Mouse (Mus musculus) common myeloid progenitor, adult 5-6 weeks (primary cell): ENCODE measurements around the gene Onecut3. TPM values are rescaled to one million over a fixed set of nuclear protein-coding genes. Genes with fewer than 3 reads are reported as not detected.
A peak's percentile ranks its signal among the peaks of the same experiment; 100 is the strongest.

Experiments used
- ATAC-seq: replicated peaks from 2 replicates; pipeline ENCODE4 v1.8.0; 2016; ENCODE audit warnings: low read depth, mild to moderate bottlenecking, moderate TSS enrichment, inconsistent platforms; ENCODE audit not compliant: poor library complexity, severe bottlenecking
- total RNA-seq: library from RNA; stranded (forward); fragments of 200-1000, 187-1606 nt; gene quantifications from 2 replicates; pipeline ENCODE4 v1.2.3, GENCODE M21; 2017

Onecut3 gene
- total RNA-seq, 1 experiment from 2014 or later, result not detected

DNA sequence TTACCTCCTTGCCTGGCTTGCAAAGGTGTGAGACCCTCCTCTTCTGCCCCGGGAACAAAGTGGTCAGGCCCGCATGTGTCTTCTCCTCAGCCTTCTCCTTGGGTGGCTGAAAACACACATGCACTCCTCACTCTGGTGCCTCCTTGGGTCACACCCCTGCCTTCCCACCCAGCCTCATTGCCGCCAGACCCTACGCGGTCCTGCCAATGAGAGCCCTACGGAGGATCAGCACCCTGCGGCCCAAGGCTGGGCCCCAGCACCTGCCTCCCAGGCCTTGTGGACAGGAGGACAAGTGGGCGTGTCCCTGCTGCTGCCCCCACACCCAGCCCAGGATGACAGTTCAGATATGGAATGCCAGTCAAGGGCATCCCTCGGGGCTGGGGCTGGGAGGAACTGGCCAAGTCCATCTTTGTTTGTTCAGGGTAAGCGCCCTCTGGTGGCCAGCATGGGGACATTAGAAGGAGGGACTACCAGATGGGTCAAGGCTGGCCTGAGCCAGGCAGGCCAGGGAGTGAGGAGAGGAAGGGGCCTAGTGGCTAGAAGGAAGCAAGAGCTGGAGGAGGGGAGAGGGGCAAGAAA, 53.9 kb downstream of the Onecut3 start:
- ATAC-seq, result peak; percentile 54

DNA sequence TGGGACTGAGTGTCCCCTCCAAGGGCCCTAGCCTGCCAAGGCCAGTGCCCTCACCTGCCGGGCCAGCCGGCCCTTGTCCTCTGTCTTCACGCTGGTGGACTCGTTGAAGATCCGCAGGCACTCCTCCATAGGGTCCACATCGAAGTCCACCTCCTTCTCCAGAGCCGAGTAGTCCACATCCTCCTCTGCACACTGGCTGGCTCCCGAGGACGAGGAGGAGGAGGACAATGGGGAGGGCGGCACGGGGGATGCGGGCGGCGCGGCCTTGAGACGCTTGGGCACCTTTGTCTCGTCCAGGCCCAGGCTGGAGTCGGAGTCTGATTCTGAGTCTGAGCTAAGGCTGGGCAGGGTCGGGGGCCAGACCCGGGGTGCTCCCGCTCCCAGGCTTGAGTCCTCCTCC, 54.6 kb downstream of the Onecut3 start:
- ATAC-seq, result no peak

DNA sequence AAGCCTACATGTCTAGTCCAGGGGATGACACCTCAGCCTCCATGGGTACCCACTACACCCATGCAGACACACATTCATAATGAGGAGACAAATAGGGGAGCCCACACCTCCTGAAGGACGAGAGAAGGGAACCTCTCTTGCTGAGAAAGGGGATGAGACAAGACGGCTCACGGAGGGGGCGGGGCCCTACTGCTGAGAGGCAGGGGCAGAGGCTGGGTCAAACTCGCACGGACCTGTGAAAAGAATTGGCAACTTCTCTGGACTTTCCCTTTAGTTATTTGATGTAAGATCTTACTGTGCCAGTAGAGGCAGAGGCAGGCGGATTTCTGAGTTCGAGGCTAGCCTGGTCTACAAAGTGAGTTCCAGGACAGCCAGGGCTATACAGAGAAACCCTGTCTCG, 57.7 kb downstream of the Onecut3 start:
- no peak for ATAC-seq

DNA sequence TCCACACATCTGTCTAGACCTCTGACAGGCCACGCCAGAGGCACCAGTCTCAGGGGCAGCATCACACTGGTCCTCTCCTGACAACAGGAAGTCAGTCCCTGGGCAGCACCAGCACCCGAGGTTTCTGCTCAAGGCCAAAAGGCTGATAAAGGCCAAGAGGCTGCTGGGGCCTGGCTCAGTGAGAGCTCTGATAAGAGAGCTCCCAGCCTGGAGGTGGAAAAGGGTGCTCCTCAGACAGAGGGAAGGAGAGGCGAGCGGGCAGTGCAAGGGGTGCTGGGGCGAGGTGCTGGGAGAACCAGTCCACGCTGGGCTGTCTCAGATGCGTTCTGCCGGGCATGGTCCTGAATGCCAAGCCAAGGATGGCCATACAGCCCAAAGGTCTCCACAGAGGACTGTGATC, 58.9 kb downstream of the Onecut3 start:
- ATAC-seq, result peak; percentile 67

DNA sequence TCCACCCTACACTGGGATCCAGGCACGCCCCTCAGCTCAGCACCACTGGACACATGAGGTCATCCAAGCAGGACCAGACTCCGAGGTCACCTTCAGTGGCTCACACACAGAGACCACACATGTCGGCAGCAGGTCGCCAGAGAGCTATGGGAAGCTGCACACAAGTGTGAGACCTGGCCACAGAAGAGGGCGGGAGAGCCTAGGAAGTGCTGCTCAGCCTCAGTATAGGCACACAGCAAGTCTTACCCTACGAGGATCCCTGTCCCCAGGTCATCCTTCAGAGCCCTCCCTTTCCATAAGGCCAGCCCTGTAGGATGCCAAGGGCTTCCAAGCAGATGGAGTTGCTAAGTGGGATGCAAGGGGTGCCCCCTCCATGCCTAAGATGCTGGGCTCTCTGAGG, 59.4 kb downstream of the Onecut3 start:
- ATAC-seq, result no peak

DNA sequence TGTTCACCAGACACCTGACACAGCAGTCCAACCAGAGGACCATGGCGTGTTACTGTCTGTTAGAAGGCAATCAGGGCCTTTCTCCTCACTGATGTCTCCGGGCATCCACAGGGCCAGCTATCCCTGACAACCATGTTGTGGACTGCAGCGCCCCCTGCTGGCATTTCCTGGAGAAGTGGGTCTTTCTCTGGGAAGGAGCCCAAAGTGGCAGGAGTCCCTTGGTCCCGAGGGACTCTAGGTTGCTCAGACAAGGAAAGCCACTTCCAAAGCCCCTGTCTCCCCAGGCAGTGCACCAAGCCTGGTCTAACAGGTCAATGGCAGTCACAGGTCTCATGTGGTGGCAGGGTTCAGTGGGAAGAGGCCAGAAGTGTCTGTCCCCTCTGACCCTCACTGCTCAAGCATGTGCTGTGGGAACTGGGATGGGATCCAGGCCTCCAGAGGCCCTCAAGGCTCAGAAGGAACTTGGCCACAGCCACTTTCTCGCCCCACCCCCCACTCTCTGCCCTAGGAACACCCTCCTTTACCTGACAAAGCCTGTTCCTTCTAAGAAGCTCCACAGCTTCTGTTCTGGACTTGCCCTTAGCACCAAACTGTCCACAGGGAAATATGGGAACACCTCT, 62.8 kb downstream of the Onecut3 start:
- ATAC-seq, result 0 out of 2 replicates have a peak, but pooled peaks have one; percentile 30

DNA sequence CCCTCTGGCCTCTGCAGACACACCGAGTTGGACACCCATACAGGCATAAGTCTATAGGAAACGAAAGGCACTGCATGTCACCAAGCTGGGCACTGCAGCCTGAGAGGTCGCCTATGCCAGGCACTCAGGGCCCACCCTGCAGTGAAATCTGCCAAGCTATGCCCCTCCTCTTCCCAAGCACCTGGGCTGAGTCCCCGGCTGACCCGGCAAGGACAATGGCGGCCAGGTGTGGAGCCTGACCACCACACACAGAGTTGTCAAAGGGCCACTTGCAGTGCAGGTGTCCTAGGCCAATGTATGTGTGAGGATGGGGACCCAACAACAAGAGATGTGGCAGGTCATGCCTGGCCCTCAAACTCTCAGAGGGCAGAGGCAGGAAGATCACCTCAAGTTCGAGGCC, 64.8 kb downstream of the Onecut3 start:
- no peak for ATAC-seq

DNA sequence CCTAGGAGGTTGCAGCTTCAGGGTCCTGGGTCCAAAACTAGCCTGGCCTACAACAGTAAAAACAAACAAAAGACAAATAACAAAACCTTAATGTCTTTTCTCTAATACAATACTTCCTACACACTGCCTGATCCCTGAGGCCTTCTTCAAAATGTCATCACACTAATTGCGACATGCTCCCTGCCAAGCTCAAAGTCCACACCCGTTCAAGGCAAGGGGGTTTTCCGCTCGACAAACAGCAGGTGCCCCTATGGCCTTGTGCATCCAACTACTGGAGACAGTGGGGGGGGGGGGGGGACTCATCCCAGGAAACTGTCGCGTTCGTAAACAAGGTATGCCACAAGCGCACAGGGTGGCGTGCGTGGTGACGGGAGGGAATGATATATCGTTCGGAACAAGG, 66.0 kb downstream of the Onecut3 start:
- ATAC-seq, result no peak

DNA sequence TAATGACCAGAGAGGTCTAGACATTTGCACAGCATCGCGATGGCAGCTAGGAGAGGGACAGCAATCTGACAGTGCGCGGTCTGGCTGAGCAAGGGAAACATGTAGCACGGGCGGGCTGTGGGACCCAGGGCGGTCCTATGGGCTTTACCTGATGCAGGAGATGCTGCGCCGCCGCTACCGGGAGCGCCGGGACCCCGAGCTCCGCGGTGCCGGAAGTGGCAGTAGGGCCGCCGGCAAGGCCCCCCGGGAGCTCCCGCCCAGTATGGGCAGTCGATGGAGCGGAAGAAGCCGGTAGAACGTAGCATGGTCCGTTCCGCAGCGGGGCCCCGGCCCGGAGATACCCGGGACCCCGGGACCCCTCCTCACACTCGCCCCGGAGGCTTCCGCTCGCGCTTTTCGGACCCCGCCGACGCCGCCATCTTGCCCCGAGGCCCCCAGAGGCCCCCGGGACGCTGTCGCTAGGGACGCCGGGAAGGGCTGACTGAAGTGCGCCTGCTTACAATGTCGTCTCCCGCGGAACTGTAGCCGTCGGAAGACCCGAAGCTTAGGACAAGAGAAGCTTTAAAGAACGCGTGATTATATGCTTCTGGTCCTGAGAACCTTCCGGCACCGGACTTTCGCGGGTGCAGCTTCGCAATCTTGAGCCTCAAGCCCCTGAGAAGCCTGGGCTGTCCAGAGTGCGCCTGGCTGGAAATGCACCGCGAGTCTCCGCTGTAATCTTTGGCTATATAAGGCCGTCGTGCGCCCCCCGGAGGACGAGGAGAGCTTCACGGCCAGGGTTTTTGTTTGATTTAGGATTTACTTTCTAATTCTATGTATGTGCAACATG, 66.7 kb downstream of the Onecut3 start, which contains the start of gene Rexo1:
Gene Rexo1 (minus strand): TSS at position 445 of the 829 bp plus-strand sequence.
- peak; percentile 82 for ATAC-seq

DNA sequence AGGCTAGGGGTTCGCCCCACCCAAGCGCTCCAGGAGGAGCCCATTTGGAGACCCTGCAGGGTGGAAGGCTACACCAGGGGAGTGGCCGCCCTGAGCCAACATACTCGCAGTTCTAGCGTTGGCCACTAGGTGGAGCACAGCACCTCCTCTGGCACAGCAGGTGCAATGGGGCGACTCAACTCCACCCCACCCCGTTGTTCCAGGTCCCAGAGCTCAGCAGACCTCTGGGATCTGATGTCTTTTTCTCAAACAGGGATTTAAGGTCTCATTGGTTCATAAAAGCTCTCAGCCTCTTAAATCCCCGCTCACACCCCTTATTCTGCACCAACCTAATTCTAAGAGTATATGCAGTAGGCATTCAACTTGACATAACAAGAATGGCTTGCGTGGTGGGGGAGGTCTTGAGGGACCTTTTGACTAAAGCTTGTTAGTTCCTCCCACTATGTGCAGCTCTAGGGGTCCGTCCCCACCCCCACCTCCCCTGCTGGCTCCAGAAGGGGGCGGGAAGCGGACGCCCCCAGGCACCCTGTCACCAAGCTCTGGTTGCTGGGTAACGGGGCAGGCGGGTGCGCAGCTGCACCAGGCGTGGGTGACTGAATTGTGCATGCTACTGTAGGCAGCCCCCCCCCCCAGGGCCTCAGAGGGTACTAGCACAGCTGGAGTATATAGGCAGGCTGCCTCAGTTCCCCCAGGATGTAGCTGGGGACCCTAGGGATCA, 71.9 kb downstream of the Onecut3 start:
- ATAC-seq, result peak; percentile 42

Other genes with a start within 250 kb of the Onecut3 start
- gene Ndufs7, start 245.7 kb upstream of the Onecut3 start, total RNA-seq, result 101 and 121 TPM in 2 replicates
- gene Gamt, start 233.8 kb upstream of the Onecut3 start, total RNA-seq, result 2.9 and 3.3 TPM in 2 replicates
- 188 and 242 TPM in 2 replicates for gene Dazap1, start 233.3 kb upstream of the Onecut3 start, total RNA-seq
- 3,325 and 3,530 TPM in 2 replicates for gene Rps15, start 202.4 kb upstream of the Onecut3 start, total RNA-seq
- 0.05 and 0.10 TPM in 2 replicates for gene Apc2, start 198.9 kb upstream of the Onecut3 start, total RNA-seq
- 15.8 and 19.8 TPM in 2 replicates for gene 2310011J03Rik, start 174.3 kb upstream of the Onecut3 start, total RNA-seq
- 2.7 and 5.9 TPM in 2 replicates for gene Pcsk4, start 165.3 kb upstream of the Onecut3 start, total RNA-seq
- 2.9 and 3.6 TPM in 2 replicates for gene Reep6, start 164.9 kb upstream of the Onecut3 start, total RNA-seq
- gene Adamtsl5, start 146.4 kb upstream of the Onecut3 start, total RNA-seq, result 0.10 and 0.64 TPM in 2 replicates
- gene Plk5, start 138.4 kb upstream of the Onecut3 start, total RNA-seq, result 0.55 TPM in 1 of 2 replicates, not detected in the other
- 9.5 and 14.3 TPM in 2 replicates for gene Mex3d, start 107.2 kb upstream of the Onecut3 start, total RNA-seq
- 76.2 and 113 TPM in 2 replicates for gene Mbd3, start 95.3 kb upstream of the Onecut3 start, total RNA-seq
- gene Uqcr11, start 88.0 kb upstream of the Onecut3 start, total RNA-seq, result 141 and 186 TPM in 2 replicates
- 67.2 and 80.0 TPM in 2 replicates for gene Tcf3, start 61.2 kb upstream of the Onecut3 start, total RNA-seq
- not detected in 2 replicates for gene Atp8b3, start 44.3 kb downstream of the Onecut3 start, total RNA-seq
- gene Rexo1, start 66.7 kb downstream of the Onecut3 start, total RNA-seq, result 12.3 and 19.2 TPM in 2 replicates
- 8.6 and 10.6 TPM in 2 replicates for gene Klf16, start 82.5 kb downstream of the Onecut3 start, total RNA-seq
- 15.3 and 29.6 TPM in 2 replicates for gene Abhd17a, start 95.5 kb downstream of the Onecut3 start, total RNA-seq
- 10.8 and 13.3 TPM in 2 replicates for gene Scamp4, start 108.0 kb downstream of the Onecut3 start, total RNA-seq
- 0.96 TPM in 1 of 2 replicates, not detected in the other for gene Adat3, start 108.0 kb downstream of the Onecut3 start, total RNA-seq
- gene Gm49322, start 111.2 kb downstream of the Onecut3 start, total RNA-seq, result 0.24 and 0.27 TPM in 2 replicates
- 132 and 167 TPM in 2 replicates for gene Csnk1g2, start 128.0 kb downstream of the Onecut3 start, total RNA-seq
- gene Btbd2, start 162.2 kb downstream of the Onecut3 start, total RNA-seq, result 19.2 and 27.1 TPM in 2 replicates
- gene Mknk2, start 183.3 kb downstream of the Onecut3 start, total RNA-seq, result 37.5 and 55.6 TPM in 2 replicates
- gene Mob3a, start 207.1 kb downstream of the Onecut3 start, total RNA-seq, result 42.9 and 49.3 TPM in 2 replicates
- gene Izumo4, start 207.3 kb downstream of the Onecut3 start, total RNA-seq, result 6.4 and 10.4 TPM in 2 replicates
- gene Ap3d1, start 247.4 kb downstream of the Onecut3 start, total RNA-seq, result 33.6 and 39.4 TPM in 2 replicates